Mouse (Mus musculus) T-helper 2 cell (primary cell): ENCODE data around the gene Gm10518.

Experiments used
- in situ Hi-C: fragments of 300-600 bp; cut with MboI, MseI; formaldehyde crosslinking; loops from one replicate; pipeline ENCODE4 v1.15.1; 2025; ENCODE audit warnings: high pct_unique_total_duplicates

The Gm10518 gene

GRCm38 (mm10) chr1:179833596-179833995, 30.4 kb downstream of the Gm10518 start:
- in situ Hi-C loops: no loop called here

- in situ Hi-C loops: no loop called here
Observed at GRCm38 (mm10) chr1:179835753-179836425, 32.7 kb downstream of the Gm10518 start.

- in situ Hi-C loops: no loop called here
Observed at GRCm38 (mm10) chr1:179836426-179837404, 33.5 kb downstream of the Gm10518 start.

- in situ Hi-C loops: no loop called here
Observed at GRCm38 (mm10) chr1:179842568-179842967, 39.4 kb downstream of the Gm10518 start.

GRCm38 (mm10) chr1:179843981-179844380, 40.8 kb downstream of the Gm10518 start:
- in situ Hi-C loops: no loop called here

GRCm38 (mm10) chr1:179844894-179845293, 41.7 kb downstream of the Gm10518 start:
- in situ Hi-C loops: no loop called here

GRCm38 (mm10) chr1:179845832-179846499, 42.8 kb downstream of the Gm10518 start:
- in situ Hi-C loops: no loop called here

- in situ Hi-C loops: no loop called here
Observed at GRCm38 (mm10) chr1:179847173-179847572, 44.0 kb downstream of the Gm10518 start.

- in situ Hi-C loops: no loop called here
Observed at GRCm38 (mm10) chr1:179847759-179848389, 44.7 kb downstream of the Gm10518 start.

GRCm38 (mm10) chr1:179853421-179853820, 50.2 kb downstream of the Gm10518 start:
- in situ Hi-C loops: loop anchor here (10.0 kb wide), 2 partner anchors 851 to 1129 kb away; no protein-coding TSS in a partner anchor
